Mouse (Mus musculus) thymus, adult 2 months (tissue): ENCODE results near the gene Ncoa1.

Experiments used
- CTCF ChIP-seq: fragments of 200-500 bp; IDR thresholded peaks from 2 replicates; pipeline ENCODE4 v1.5.1; 2012; ENCODE audit warnings: mild to moderate bottlenecking, control low read depth, low read length, moderate library complexity, borderline replicate concordance; ENCODE audit not compliant: control insufficient read depth, poor library complexity, insufficient read depth; ENCODE audit errors: extremely low read depth
- POLR2A ChIP-seq: fragments of 200-500 bp; IDR thresholded peaks from 2 replicates; pipeline ENCODE4 v1.6.1; 2012; ENCODE audit warnings: mild to moderate bottlenecking, low read length, control low read depth, moderate library complexity; ENCODE audit not compliant: control insufficient read depth, poor library complexity, insufficient read depth; ENCODE audit errors: extremely low read depth

DNA sequence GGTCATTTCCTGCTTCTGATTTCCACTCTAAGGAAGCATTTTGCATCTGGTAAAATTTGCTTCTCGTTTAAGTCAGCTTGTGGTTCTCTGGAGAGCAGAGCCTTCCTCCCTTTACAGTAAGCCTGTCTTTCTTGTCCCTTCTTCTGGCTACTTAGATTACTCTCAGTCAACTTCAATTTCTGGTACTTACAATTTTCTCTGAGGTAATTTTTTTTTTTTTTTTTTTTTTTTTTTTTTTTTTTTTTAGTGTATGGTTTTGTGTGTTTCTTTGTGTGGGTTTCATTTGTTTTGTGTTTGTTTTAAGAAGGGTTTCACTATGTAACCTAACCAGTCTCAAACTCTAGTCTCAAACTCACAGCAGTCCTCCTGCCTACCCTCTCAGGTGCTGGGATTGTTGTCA, 31.2 kb upstream of the Ncoa1 start:
- TF ChIP-seq CTCF (no peak), POLR2A (no peak)
